Mouse (Mus musculus) adrenal gland, adult 2 months (tissue): Measurements from ENCODE around the gene Prkci. TPM values are rescaled to one million over a fixed set of nuclear protein-coding genes. Genes with fewer than 3 reads are reported as not detected.
A peak's percentile ranks its signal among the peaks of the same experiment; 100 is the strongest.

ENCODE experiments used
- DNase-seq: peaks from one replicate; pipeline ENCODE4 v3.0.0; 2021
- polyA plus RNA-seq: library from polyadenylated mRNA; depleted of rRNA; stranded (reverse); fragments of >200 nt; gene quantifications from 2 replicates; pipeline ENCODE4 v1.2.3, GENCODE M21; 2012
- total RNA-seq, 2 experiments: library from RNA; stranded (reverse); gene quantifications; 2 replicates each; pipeline ENCODE4 v1.2.3; 2021

The Prkci gene
- total and polyA plus RNA-seq, 3 experiments, result 8.4 to 47.8 (median 47.5) TPM

- peak; percentile 46 for DNase-seq
Observed at GRCm38 (mm10) chr3:31083507-31084245, 88.1 kb downstream of the Prkci start.

DNA sequence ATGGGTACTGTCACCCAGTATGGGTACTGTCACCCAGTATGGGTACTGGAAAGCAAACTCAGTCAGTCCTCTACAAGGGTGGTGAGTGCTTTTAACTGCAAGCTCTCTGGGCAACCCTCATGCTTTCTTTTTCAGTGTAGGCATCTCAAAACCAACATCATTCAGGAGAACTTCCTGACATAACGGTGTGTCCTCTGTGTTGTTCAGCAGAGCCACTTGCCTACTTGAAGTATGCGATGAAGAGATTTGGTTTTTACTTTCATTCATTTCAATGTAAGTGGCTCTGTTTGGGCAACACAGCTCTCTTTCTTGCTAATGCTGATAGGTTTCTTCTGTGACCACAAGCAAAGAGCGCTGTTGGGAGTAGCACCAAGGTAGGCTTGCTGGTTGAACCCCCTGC, 89.5 kb downstream of the Prkci start:
- no peak for DNase-seq

DNA sequence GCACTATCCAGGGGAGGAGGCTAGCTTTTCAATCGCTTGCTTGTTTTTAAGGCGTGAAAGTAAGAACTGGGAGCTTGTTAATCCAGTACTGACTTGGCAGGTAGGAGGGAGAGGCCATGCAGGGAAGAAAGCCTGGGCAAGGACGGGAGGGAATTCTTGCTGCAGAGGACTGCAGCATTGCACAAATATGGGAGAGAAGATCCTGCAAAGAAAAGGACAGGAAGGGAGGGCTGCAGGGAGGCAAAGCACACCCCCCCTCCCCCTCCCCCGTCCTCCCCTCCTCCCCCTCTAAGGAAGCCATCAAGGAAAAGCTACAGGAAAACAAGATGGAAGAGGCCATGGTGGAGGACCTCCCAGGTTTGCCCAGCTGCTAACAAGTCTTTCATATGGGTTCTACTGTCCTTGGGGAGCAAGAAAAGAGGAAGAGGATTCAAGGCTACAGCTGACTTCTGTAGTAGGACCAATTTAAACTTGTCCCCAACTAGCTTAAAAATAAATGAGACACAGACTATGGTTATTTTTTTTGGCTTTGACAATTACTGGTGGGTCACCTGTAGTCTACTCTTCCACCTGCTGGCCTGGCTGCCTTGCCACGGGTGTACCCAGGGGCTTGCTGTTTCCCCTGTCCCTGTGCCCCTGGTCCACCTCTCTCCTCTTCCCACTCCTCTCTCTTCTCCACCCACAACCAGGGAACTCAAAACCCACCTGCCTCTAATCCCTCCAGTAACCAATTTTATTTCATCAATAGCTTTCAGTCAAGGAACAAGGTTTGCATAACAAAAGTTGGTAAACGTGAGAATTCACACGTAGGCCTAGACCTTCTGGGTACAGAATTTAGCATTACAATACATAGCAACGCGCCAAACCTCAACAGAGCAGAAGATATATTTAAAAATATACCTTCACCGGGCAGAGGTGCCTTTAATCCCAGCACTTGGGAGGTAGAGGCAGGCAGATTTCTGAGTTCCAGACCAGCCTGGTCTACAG, 93.5 kb downstream of the Prkci start:
- DNase-seq, result no peak

GRCm38 (mm10) chr3:31089956-31090355, 94.4 kb downstream of the Prkci start:
- no peak for DNase-seq

- DNase-seq, result peak; percentile 33
Observed at GRCm38 (mm10) chr3:31093196-31093595, 97.6 kb downstream of the Prkci start.

GRCm38 (mm10) chr3:31093627-31094351, 98.2 kb downstream of the Prkci start:
- DNase-seq, result peak; percentile 83

DNA sequence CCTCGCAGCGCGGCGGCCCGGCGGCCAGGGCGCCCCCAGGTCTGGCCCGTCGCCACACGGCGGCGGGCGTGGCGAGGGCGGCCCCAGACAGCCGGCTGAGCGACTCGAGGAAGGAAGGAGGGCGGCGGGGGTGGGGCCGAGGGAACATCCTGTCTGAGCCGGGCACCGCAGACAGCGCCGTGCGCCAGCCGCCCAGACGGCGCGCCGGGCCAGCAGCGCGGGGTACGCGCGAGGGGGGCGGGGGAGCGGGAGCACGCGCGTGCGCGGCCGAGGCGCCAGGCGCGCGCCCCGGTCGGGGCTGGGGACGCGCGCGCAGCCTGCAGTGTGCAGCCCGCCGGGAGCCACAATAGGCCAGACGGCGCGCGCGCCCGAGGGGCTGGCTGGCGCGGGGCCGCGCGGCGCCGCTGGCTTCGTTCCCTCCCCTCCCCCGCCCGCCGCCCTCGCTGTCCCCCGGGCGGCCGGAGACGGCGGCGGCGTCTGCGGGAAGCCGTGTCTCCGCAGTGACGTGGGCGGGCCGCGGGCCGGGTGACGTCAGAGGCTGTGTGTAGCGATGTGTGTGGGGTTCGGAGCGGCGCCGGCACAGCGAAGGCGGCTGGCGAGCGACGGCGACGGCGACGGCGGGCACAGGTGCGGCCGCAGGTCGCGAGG, 99.1 kb downstream of the Prkci start, which contains the start of gene Skil:
Gene Skil (plus strand): TSS at position 528 of the 648 bp plus-strand sequence.
- DNase-seq, result peak; percentile 97

DNA sequence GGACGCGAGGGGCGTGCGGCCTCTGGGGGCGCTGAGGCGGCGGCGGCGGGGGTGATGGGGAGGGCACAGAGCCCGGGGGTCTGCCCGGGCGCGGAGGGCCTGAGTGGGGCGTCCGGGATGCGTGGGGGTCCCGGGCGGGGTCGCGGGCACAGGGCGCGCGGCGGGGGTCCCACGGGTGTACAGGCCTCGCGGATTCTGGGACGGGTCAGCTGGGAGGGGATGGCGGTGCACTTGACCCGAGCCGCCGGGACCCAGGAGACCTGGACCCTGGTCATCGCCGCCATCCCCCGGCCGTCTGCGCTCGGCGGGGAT, 99.6 kb downstream of the Prkci start:
- no peak for DNase-seq

- peak; percentile 85 for DNase-seq
Observed at GRCm38 (mm10) chr3:31095491-31096154, 100.1 kb downstream of the Prkci start.

- no peak for DNase-seq
Observed at GRCm38 (mm10) chr3:31096155-31097101, 100.9 kb downstream of the Prkci start.

DNA sequence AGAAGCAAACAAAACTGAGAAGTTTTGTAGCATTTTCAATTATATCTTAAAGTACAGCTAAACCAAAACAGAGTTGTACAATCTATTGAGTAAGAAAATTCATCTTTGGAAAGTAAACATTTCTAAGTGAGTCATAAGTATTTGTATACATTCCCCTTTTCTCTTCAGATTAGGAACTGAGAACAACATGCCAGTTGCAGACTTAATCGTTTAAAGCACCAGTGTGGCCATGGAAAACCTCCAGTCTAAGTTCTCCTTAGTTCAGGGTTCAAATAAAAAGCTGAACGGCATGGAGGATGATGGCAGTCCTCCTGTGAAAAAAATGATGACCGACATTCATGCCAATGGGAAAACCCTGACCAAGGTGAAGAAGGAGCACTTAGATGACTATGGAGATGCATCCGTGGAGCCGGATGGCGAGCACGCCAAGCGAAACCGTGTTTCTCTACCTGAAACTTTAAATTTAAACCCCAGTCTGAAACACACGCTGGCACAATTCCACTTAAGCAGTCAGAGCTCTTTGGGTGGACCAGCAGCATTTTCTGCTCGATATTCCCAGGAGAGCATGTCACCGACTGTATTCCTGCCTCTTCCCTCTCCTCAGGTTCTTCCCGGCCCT, 101.7 kb downstream of the Prkci start:
- DNase-seq, result no peak

DNA sequence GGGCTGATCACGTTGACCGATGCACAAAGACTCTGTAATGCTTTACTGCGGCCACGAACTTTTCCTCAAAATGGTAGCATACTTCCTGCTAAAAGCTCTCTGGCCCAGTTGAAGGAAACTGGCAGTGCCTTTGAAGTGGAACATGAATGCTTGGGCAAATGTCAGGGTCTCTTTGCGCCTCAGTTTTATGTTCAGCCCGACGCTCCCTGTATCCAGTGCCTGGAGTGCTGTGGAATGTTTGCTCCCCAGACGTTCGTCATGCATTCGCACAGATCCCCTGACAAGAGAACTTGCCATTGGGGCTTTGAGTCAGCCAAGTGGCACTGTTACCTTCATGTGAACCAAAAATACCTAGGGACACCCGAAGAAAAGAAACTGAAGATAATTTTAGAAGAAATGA, 102.4 kb downstream of the Prkci start:
- DNase-seq, result peak; percentile 50

DNA sequence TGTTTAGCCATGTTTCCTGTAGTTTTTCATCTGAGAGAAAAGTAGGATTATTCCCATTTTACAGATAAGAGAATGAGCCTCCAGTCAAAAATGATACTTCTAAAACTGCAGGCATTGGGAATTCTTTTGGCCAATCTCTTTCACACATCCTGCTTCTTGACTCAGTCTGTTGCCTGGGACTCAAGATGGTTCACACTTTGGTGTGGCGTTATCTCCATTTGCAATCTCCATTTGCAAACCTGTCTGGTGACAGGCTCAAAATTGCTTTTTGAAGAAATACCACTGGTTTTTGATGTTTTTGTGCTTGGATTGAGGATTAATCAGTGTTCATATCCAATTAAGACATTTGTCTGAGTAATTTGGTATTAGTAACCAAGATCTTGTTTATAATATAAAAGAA, 103.0 kb downstream of the Prkci start:
- no peak for DNase-seq

DNA sequence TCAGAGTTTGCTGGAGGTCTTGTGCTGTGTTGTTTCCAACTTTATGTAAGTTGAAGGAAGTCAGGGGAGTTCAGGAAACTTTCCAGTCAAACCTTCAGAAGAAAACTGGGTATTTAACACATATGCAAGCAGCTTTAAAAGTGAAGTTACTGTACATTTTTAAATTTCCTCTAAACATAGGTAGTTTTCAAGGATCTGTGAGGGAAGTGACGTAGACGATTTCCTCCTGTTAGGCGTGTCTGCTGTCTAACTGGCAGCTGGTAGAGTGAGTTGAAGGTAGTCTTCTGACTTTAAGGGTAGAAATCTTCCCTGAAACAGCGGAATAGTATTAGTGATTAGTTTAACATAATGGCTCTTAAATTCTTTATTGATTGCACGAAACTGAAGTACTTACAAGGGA, 104.5 kb downstream of the Prkci start:
- no peak for DNase-seq

DNA sequence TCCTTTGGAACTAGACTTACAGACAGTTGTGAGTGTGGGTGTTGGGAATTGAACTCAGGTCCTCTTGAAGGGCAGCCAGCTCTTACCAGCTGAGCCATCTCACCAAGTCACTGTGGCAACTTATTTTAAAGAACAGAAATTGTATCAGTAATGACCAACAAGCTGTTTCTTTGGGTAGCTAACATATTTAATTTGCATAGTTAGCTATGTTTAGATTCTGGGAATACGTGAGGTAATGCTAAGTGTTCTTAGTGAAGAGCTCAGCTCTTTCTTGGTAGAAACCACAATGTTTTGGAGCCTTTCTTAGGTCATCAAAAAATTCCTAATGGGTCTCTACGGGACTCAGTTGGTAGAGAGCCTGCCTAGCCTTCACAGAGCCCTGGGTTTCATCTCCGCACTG, 105.3 kb downstream of the Prkci start:
- no peak for DNase-seq
